Mouse (Mus musculus): ENCODE measurements around the gene Hibadh. TPM values are rescaled to one million over a fixed set of nuclear protein-coding genes. Genes with fewer than 3 reads are reported as not detected.

Gene Hibadh
- polyA plus RNA-seq, 1 experiment from 2014 or later, result 80.1 TPM

GRCm38 (mm10) chr6:52535072-52535704, 105.0 kb downstream of the Hibadh start:
- WGBS, result 86% methylated on average over 11 of the region's 11 CpGs

GRCm38 (mm10) chr6:52532144-52532492, 108.1 kb downstream of the Hibadh start:
- H3K36me3 ChIP-seq (replicated peaks), result peaks cover 7% of the 10 kb centered on the region
- H3K27me3 ChIP-seq (replicated peaks; ENCODE audit: low read depth, poor library complexity, severe bottlenecking), result no peaks in the 10 kb centered on the region
- H3K27ac ChIP-seq (replicated peaks), result no peak overlapping the region
- H3K4me3 ChIP-seq, result no peak overlapping the region
- WGBS, result 82% methylated on average over 8 of the region's 8 CpGs
- no peak for DNase-seq (ENCODE audit: low spot score)
- peaks cover 8% of the 10 kb centered on the region for H3K9me3 ChIP-seq
- no peaks in the 10 kb centered on the region for H3K4me1 ChIP-seq

More at GRCm38 (mm10) chr6:52535072-52535704, 105.0 kb downstream of the Hibadh start:
- H3K36me3 ChIP-seq (replicated peaks), result peaks cover 14% of the 10 kb centered on the region
- DNase-seq (ENCODE audit: low spot score), result no peak
- H3K4me1 ChIP-seq, result peaks cover 4% of the 10 kb centered on the region; the same call in 1 of the 2 replicates
- H3K27ac ChIP-seq (replicated peaks), result no peak overlapping the region
- no peaks in the 10 kb centered on the region for H3K27me3 ChIP-seq (replicated peaks; ENCODE audit: low read depth, poor library complexity, severe bottlenecking)
- no peak overlapping the region for H3K4me3 ChIP-seq
- peaks cover 11% of the 10 kb centered on the region for H3K9me3 ChIP-seq

- H3K4me1 ChIP-seq, result no peaks in the 10 kb centered on the region
- 88% methylated on average over 19 of the region's 19 CpGs for WGBS
- H3K4me3 ChIP-seq, result no peak overlapping the region
- H3K9me3 ChIP-seq, result peaks cover 2% of the 10 kb centered on the region; the same call in 1 of the 2 replicates
- H3K27me3 ChIP-seq (replicated peaks; ENCODE audit: low read depth, poor library complexity, severe bottlenecking), result no peaks in the 10 kb centered on the region
- no peak for DNase-seq (ENCODE audit: low spot score)
- no peak overlapping the region for H3K27ac ChIP-seq (replicated peaks)
- H3K36me3 ChIP-seq (replicated peaks), result peaks cover 2% of the 10 kb centered on the region
These were observed 108.6 kb downstream of the Hibadh start for GRCm38 (mm10) chr6:52531366-52532143.

GRCm38 (mm10) chr6:52530861-52531260, 109.3 kb downstream of the Hibadh start:
- Histone ChIP-seq H3K4me1 (no peaks in the 10 kb centered on the region), H3K27ac (replicated peaks) (no peak overlapping the region), H3K4me3 (no peak overlapping the region), H3K36me3 (replicated peaks) (no peaks in the 10 kb centered on the region), H3K27me3 (replicated peaks; ENCODE audit: low read depth, poor library complexity, severe bottlenecking) (no peaks in the 10 kb centered on the region), H3K9me3 (no peaks in the 10 kb centered on the region)
- DNase-seq (ENCODE audit: low spot score), result no peak
- WGBS, result 87% methylated on average over 10 of the region's 10 CpGs

- H3K27ac ChIP-seq (replicated peaks), result no peak overlapping the region
- H3K4me1 ChIP-seq, result no peaks in the 10 kb centered on the region
- no peaks in the 10 kb centered on the region for H3K36me3 ChIP-seq (replicated peaks)
- H3K9me3 ChIP-seq, result no peaks in the 10 kb centered on the region
- no peaks in the 10 kb centered on the region for H3K27me3 ChIP-seq (replicated peaks; ENCODE audit: low read depth, poor library complexity, severe bottlenecking)
- DNase-seq (ENCODE audit: low spot score), result no peak
- 54% methylated on average over 2 of the region's 2 CpGs for WGBS
- no peak overlapping the region for H3K4me3 ChIP-seq
These were observed 116.0 kb downstream of the Hibadh start for GRCm38 (mm10) chr6:52524226-52524625.

- H3K4me1 ChIP-seq, result peaks cover under 1% of the 10 kb centered on the region; the same call in 1 of the 2 replicates
- no peaks in the 10 kb centered on the region for H3K27me3 ChIP-seq (replicated peaks; ENCODE audit: low read depth, poor library complexity, severe bottlenecking)
- WGBS, result 88% methylated on average over 10 of the region's 10 CpGs
- H3K9me3 ChIP-seq, result no peaks in the 10 kb centered on the region
- H3K4me3 ChIP-seq, result no peak overlapping the region
- DNase-seq (ENCODE audit: low spot score), result no peak
- H3K27ac ChIP-seq (replicated peaks), result no peak overlapping the region
- no peaks in the 10 kb centered on the region for H3K36me3 ChIP-seq (replicated peaks)
These were observed 121.5 kb downstream of the Hibadh start for GRCm38 (mm10) chr6:52518704-52519103.

- Histone ChIP-seq H3K4me3 (no peak overlapping the region), H3K4me1 (peaks cover 8% of the 10 kb centered on the region), H3K9me3 (no peaks in the 10 kb centered on the region), H3K27me3 (replicated peaks; ENCODE audit: low read depth, poor library complexity, severe bottlenecking) (no peaks in the 10 kb centered on the region), H3K36me3 (replicated peaks) (no peaks in the 10 kb centered on the region), H3K27ac (replicated peaks) (no peak overlapping the region)
- WGBS, result 85% methylated on average over 5 of the region's 5 CpGs
- DNase-seq (ENCODE audit: low spot score), result no peak
These were observed 122.9 kb downstream of the Hibadh start for GRCm38 (mm10) chr6:52517272-52517671.

- H3K36me3 ChIP-seq (replicated peaks), result no peaks in the 10 kb centered on the region
- H3K27me3 ChIP-seq (replicated peaks; ENCODE audit: low read depth, poor library complexity, severe bottlenecking), result no peaks in the 10 kb centered on the region
- peaks cover 8% of the 10 kb centered on the region for H3K4me1 ChIP-seq
- H3K9me3 ChIP-seq, result no peaks in the 10 kb centered on the region
- no peak overlapping the region for H3K27ac ChIP-seq (replicated peaks)
- H3K4me3 ChIP-seq, result no peak overlapping the region
- no peak for DNase-seq (ENCODE audit: low spot score)
- WGBS, result 12% methylated on average over 4 of the region's 4 CpGs
These were observed 126.2 kb downstream of the Hibadh start for GRCm38 (mm10) chr6:52513876-52514405.

GRCm38 (mm10) chr6:52508789-52509188, 131.4 kb downstream of the Hibadh start:
- DNase-seq (ENCODE audit: low spot score), result no peak
- 86% methylated on average over 3 of the region's 3 CpGs for WGBS

GRCm38 (mm10) chr6:52507946-52508345, 132.2 kb downstream of the Hibadh start:
- Histone ChIP-seq H3K9me3 (no peaks in the 10 kb centered on the region), H3K27me3 (replicated peaks; ENCODE audit: low read depth, poor library complexity, severe bottlenecking) (no peaks in the 10 kb centered on the region), H3K4me3 (no peak overlapping the region), H3K36me3 (replicated peaks) (no peaks in the 10 kb centered on the region), H3K27ac (replicated peaks) (no peak overlapping the region), H3K4me1 (peaks cover 8% of the 10 kb centered on the region; the same call in 1 of the 2 replicates)
- no peak for DNase-seq (ENCODE audit: low spot score)
- WGBS, result 88% methylated on average over 7 of the region's 7 CpGs

More at GRCm38 (mm10) chr6:52508789-52509188, 131.4 kb downstream of the Hibadh start:
- Histone ChIP-seq H3K9me3 (no peaks in the 10 kb centered on the region), H3K27me3 (replicated peaks; ENCODE audit: low read depth, poor library complexity, severe bottlenecking) (no peaks in the 10 kb centered on the region), H3K27ac (replicated peaks) (no peak overlapping the region), H3K4me1 (peaks cover 13% of the 10 kb centered on the region), H3K4me3 (no peak overlapping the region), H3K36me3 (replicated peaks) (no peaks in the 10 kb centered on the region)

- no peak overlapping the region for H3K27ac ChIP-seq (replicated peaks)
- H3K4me1 ChIP-seq, result peaks cover 10% of the 10 kb centered on the region; the same call in 1 of the 2 replicates
- no peaks in the 10 kb centered on the region for H3K9me3 ChIP-seq
- DNase-seq (ENCODE audit: low spot score), result no peak
- H3K4me3 ChIP-seq, result no peak overlapping the region
- no peaks in the 10 kb centered on the region for H3K36me3 ChIP-seq (replicated peaks)
- 73% methylated on average over 5 of the region's 5 CpGs for WGBS
- H3K27me3 ChIP-seq (replicated peaks; ENCODE audit: low read depth, poor library complexity, severe bottlenecking), result no peaks in the 10 kb centered on the region
These were observed 133.0 kb downstream of the Hibadh start for GRCm38 (mm10) chr6:52507171-52507570.

- no peak overlapping the region for H3K4me3 ChIP-seq
- no peak for DNase-seq (ENCODE audit: low spot score)
- no peaks in the 10 kb centered on the region for H3K9me3 ChIP-seq
- H3K27me3 ChIP-seq (replicated peaks; ENCODE audit: low read depth, poor library complexity, severe bottlenecking), result no peaks in the 10 kb centered on the region
- WGBS, result 90% methylated on average over 9 of the region's 9 CpGs
- peaks cover 10% of the 10 kb centered on the region; the same call in 1 of the 2 replicates for H3K4me1 ChIP-seq
- no peaks in the 10 kb centered on the region for H3K36me3 ChIP-seq (replicated peaks)
- no peak overlapping the region for H3K27ac ChIP-seq (replicated peaks)
These were observed 134.1 kb downstream of the Hibadh start for GRCm38 (mm10) chr6:52505777-52506755.
